Mouse (Mus musculus) liver, embryonic 14.5 days (tissue): Measurements from ENCODE around the gene Atat1.

ENCODE experiments used
- CTCF ChIP-seq: IDR thresholded peaks from 2 replicates; pipeline ENCODE4 v1.5.1; 2016; ENCODE audit warnings: antibody characterized with exemption, low read depth, control low read depth
- EP300 ChIP-seq: IDR thresholded peaks from 2 replicates; pipeline ENCODE4 v1.6.1; 2016; ENCODE audit warnings: antibody characterized with exemption, low read depth

DNA sequence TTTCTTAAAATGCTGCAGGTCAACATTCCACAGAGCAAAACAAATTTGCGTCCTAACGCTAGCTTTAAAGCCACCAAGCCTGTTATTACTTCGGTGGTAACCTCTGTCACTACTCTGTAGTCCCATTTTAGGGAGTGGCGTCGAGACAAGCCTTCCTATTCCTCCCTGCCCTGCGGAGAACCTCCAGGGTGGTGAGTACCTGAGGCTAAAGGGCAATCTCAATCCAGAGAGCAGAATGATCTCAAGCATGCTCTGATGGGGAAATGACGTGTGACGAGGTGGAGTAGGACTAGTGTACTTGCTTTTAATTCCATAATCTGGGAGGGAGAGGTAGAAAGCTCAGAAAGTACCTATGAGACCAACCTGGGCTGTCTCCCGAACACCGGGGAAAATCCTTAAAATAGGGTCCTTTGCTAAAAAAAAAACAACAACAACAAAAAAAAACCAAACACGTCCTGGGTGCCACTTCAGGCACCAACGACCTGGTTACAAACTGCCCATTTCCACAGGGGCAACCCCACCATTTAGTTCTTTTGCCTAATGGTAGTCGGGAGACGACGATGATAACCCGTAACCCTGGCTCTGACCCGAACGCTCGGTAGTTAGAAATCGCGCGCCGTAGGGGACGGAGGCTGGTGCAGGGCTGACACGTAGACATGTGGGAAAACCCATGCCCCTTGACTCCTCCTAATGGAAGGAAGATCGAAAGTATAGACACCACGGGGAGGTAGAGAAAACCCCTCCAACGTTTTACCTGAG, 5.8 kb upstream of the Atat1 start:
- no peak for TF ChIP-seq CTCF
- TF ChIP-seq EP300: no peak
